Mouse (Mus musculus): ENCODE measurements around the gene Dstn. TPM values are rescaled to one million over a fixed set of nuclear protein-coding genes. Genes with fewer than 3 reads are reported as not detected.
A peak's percentile ranks its signal among the peaks of the same experiment; 100 is the strongest.

Dstn gene
- total RNA-seq, 2 experiments from 2014 or later: 188 to 189 TPM

GRCm38 (mm10) chr2:143950290-143951027 lies 35.3 kb downstream of the Dstn start:
- no peak for DNase-seq (ENCODE audit: low spot score in 2 of 2)
- H3K27ac ChIP-seq: no peak overlapping the region
- no peak overlapping the region for H3K4me3 ChIP-seq
- TF ChIP-seq CTCF (conservative IDR thresholded peaks at IDR 0.05): no peak

- Histone ChIP-seq H3K27ac (no peak overlapping the region), H3K4me3 (no peak overlapping the region)
- TF ChIP-seq CTCF (conservative IDR thresholded peaks at IDR 0.05): no peak
- DNase-seq (ENCODE audit: low spot score in 2 of 2): no peak
Observed at GRCm38 (mm10) chr2:143951028-143951420, 35.9 kb downstream of the Dstn start.

- no peak for DNase-seq (ENCODE audit: low spot score in 2 of 2)
- Histone ChIP-seq H3K4me3 (no peak overlapping the region), H3K27ac (no peak overlapping the region)
- no peak for TF ChIP-seq CTCF (conservative IDR thresholded peaks at IDR 0.05)
Observed at GRCm38 (mm10) chr2:143951546-143952315, 36.6 kb downstream of the Dstn start.

- no peak overlapping the region for H3K4me3 ChIP-seq
- no peak for DNase-seq (ENCODE audit: low spot score in 2 of 2)
- no peak overlapping the region for H3K27ac ChIP-seq
- TF ChIP-seq CTCF (conservative IDR thresholded peaks at IDR 0.05): no peak
Observed at GRCm38 (mm10) chr2:143953944-143954343, 38.8 kb downstream of the Dstn start.

- DNase-seq (ENCODE audit: low spot score in 2 of 2): no peak
- no peak overlapping the region for H3K4me3 ChIP-seq
- no peak for TF ChIP-seq CTCF (conservative IDR thresholded peaks at IDR 0.05)
- H3K27ac ChIP-seq: no peak overlapping the region
Observed at GRCm38 (mm10) chr2:143955004-143955403, 39.9 kb downstream of the Dstn start.

- DNase-seq (ENCODE audit: low spot score in 2 of 2): no peak
- H3K27ac ChIP-seq: no peak overlapping the region
- H3K4me3 ChIP-seq: no peak overlapping the region
- TF ChIP-seq CTCF (conservative IDR thresholded peaks at IDR 0.05): no peak
Observed at GRCm38 (mm10) chr2:143955746-143956145, 40.6 kb downstream of the Dstn start.

DNA sequence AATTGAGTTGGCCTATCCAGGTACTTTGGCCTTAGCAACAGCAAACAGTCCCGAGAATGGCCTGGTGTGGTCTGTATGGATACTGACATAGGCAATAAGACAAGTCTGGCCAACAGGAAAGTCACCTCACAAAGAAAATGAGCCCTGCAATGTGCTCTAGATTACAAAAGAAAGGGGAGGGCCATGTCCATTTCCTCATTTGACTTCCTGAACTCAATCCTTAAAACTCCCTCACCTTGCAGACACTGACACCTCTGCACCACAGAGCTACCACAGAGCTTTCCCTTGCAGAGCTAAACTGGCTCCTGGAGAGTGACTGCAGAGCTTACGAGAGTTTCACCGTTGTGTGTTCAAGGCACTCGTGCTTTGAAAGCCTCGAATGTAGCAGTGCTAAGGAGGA lies 47.1 kb downstream of the Dstn start:
- no peak for TF ChIP-seq CTCF (conservative IDR thresholded peaks at IDR 0.05)
- no peak overlapping the region for H3K27ac ChIP-seq
- no peak for DNase-seq (ENCODE audit: low spot score in 2 of 2)

GRCm38 (mm10) chr2:143963318-143963717 lies 48.2 kb downstream of the Dstn start:
- DNase-seq (ENCODE audit: low spot score in 2 of 2): no peak
- peak; percentile 46 for TF ChIP-seq CTCF (conservative IDR thresholded peaks at IDR 0.05)
- Histone ChIP-seq H3K4me3 (no peak overlapping the region), H3K27ac (no peak overlapping the region)

More for the DNA sequence above, 47.1 kb downstream of the Dstn start:
- H3K4me3 ChIP-seq: no peak overlapping the region

DNA sequence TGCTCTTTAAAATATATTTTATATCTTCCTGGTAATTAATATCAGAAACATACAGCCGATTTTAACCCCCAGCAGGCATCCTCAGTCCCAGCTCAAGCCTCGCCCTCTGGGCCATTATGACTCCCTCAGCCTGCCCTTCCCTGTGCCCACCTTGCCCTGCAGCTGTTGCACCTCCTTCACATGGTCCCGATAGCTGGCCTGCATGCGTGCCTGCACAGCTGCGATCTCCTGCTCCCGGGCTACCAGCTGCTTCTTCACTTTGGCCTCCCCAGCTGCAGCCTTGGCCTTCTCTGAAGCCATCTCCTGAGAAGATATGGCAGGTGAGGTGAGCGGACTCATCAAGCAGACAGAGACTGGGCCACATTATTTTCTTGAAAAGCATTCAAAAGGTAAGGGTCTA lies 54.1 kb downstream of the Dstn start:
- DNase-seq (ENCODE audit: low spot score in 2 of 2): no peak
- H3K4me3 ChIP-seq: no peak overlapping the region
- TF ChIP-seq CTCF (conservative IDR thresholded peaks at IDR 0.05): no peak
- no peak overlapping the region for H3K27ac ChIP-seq

DNA sequence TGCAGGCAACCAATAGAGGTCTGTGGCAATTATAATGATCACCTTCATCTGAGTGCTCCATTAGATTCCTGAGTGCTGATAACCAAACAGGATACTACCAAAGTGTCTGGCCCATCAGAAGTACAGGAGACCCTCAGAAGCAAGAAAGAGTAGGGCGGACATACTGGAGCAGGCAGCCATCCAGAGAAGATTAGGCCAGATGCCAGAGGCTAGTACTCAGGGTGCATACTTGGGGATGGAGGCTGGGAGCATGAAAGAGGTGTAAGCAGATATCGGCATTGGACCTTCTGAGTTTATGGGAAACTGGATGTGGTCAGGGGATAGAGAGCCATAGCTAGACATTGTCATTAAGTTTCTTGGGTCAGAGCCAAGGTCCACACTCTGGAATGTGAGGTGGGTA lies 55.7 kb downstream of the Dstn start:
- Histone ChIP-seq H3K4me3 (no peak overlapping the region), H3K27ac (no peak overlapping the region)
- DNase-seq (ENCODE audit: low spot score in 2 of 2): no peak
- TF ChIP-seq CTCF (conservative IDR thresholded peaks at IDR 0.05): no peak

GRCm38 (mm10) chr2:143971887-143972286 lies 56.8 kb downstream of the Dstn start:
- TF ChIP-seq CTCF (conservative IDR thresholded peaks at IDR 0.05): no peak
- Histone ChIP-seq H3K27ac (no peak overlapping the region), H3K4me3 (no peak overlapping the region)
- DNase-seq (ENCODE audit: low spot score in 2 of 2): no peak

GRCm38 (mm10) chr2:143973161-143973560 lies 58.0 kb downstream of the Dstn start:
- no peak overlapping the region for H3K27ac ChIP-seq
- DNase-seq (ENCODE audit: low spot score in 2 of 2): no peak
- TF ChIP-seq CTCF (conservative IDR thresholded peaks at IDR 0.05): no peak
- no peak overlapping the region for H3K4me3 ChIP-seq

GRCm38 (mm10) chr2:143975146-143975649 lies 60.1 kb downstream of the Dstn start:
- Histone ChIP-seq H3K4me3 (no peak overlapping the region), H3K27ac (no peak overlapping the region)
- no peak for TF ChIP-seq CTCF (conservative IDR thresholded peaks at IDR 0.05)
- DNase-seq (ENCODE audit: low spot score in 2 of 2): no peak
